Mouse (Mus musculus) stomach, embryonic 15.5 days (tissue): ENCODE measurements around the gene Sp100. TPM values are rescaled to one million over a fixed set of nuclear protein-coding genes. Genes with fewer than 3 reads are reported as not detected.
A peak's percentile ranks its signal among the peaks of the same experiment; 100 is the strongest.

Source experiments
- ATAC-seq: fragments of 200-750 bp; cut with Nextera tagmentation; 2 replicates; pipeline ENCODE4 v1.8.0; 2017; ENCODE audit warnings: low read depth, moderate number of reproducible peaks, moderate TSS enrichment; ENCODE audit not compliant: insufficient read depth, low FRiP score
- H3K27ac ChIP-seq: fragments of 300-500 bp; sonication (generic); 2 replicates; pipeline ENCODE4 v1.5.1; 2015; ENCODE audit warnings: mild to moderate bottlenecking, inconsistent platforms
- H3K27me3 ChIP-seq: fragments of 300-500 bp; sonication (generic); replicated peaks from 2 replicates; pipeline ENCODE4 v1.6.1; 2015; ENCODE audit warnings: inconsistent platforms
- H3K36me3 ChIP-seq: fragments of 300-500 bp; sonication (generic); 2 replicates; pipeline ENCODE4 v1.6.1; 2015; ENCODE audit warnings: inconsistent platforms
- H3K4me1 ChIP-seq: fragments of 300-500 bp; sonication (generic); 2 replicates; pipeline ENCODE4 v1.6.1; 2015; ENCODE audit warnings: inconsistent platforms
- H3K4me2 ChIP-seq: fragments of 300-500 bp; sonication (generic); 2 replicates; pipeline ENCODE4 v1.6.1; 2015; ENCODE audit warnings: mild to moderate bottlenecking, inconsistent platforms
- H3K4me3 ChIP-seq: fragments of 300-500 bp; sonication (generic); replicated peaks from 2 replicates; pipeline ENCODE4 v1.5.1; 2015; ENCODE audit warnings: inconsistent platforms
- H3K9ac ChIP-seq: fragments of 300-500 bp; sonication (generic); 2 replicates; pipeline ENCODE4 v1.6.1; 2015; ENCODE audit warnings: inconsistent platforms
- H3K9me3 ChIP-seq: fragments of 300-500 bp; sonication (generic); 2 replicates; pipeline ENCODE4 v1.6.1; 2016; ENCODE audit warnings: inconsistent platforms
- WGBS: fragments of 180-500 bp; shearing (Covaris S2); methylation state at CpG from one replicate; pipeline ENCODE4 v1.1.7; 2015; 5-methylcytosine and 5-hydroxymethylcytosine counted together
- polyA plus RNA-seq: library from polyadenylated mRNA; unstranded; fragments of >200 nt; fragmentation: Nextera tagmentation; extraction: Ambion mirVana; gene quantifications from 2 replicates; pipeline ENCODE4 v1.2.1, GENCODE M21; 2015

The Sp100 gene
- polyA plus RNA-seq, 1 experiment from 2014 or later, result 3.9 TPM

DNA sequence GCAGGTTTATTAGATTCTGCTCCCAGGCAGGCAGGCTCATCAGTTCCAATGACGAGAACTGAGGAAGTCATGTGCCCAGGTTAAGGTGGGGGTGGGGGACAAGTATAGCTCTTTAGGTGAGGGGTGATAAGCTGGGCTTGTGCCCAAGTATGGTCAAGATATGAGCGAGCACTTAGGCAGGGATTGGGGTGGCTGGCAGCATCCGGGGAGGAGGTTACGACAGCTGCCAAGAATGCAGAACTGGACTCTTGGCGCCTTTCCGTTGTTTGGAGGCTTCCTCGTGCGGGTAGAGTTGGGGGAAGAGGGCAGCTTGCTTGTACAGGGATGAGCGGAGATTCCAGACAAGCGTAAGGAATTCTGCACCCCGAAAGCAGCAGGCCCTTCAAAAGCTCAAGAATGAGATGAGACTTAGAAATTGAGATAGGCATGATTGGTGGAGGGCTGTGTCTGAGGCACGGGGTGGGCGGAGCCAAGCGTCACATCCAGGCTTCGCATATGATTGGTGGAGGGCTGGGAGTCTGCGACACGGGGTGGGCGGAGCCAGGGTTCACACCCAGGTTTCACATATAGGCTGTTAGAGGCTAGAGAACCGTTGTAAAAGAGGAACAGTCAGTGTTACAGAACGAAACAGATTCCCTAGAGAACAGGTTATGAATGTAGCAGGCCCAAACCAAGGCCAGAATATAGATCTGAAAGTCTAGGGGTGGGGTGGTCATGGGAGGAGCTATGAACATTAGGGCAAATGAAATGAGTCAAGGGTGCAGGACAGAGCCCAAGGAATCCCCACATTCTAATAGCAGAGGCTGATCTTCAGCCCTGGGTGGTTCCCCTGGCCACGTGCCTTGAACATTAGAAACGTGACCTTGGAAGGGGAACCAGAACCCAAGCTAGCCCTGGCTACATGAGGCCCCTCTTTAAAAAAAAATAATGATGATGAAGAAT is 53.7 kb downstream of the Sp100 start:
- H3K36me3 ChIP-seq, result no peaks in the 10 kb centered on the region
- no peaks in the 10 kb centered on the region for H3K9me3 ChIP-seq
- no peaks in the 10 kb centered on the region for H3K27me3 ChIP-seq
- H3K4me3 ChIP-seq, result peak overlapping the region; percentile 37
- H3K9ac ChIP-seq, result no peak overlapping the region
- peak; percentile 94 for ATAC-seq
- H3K4me2 ChIP-seq, result peak overlapping the region; percentile 66
- H3K27ac ChIP-seq, result 0 out of 2 replicates have a peak overlapping the region, but pooled peaks have one; percentile 59
- 24% methylated on average over 22 of the region's 22 CpGs for WGBS
- H3K4me1 ChIP-seq, result no peaks in the 10 kb centered on the region

DNA sequence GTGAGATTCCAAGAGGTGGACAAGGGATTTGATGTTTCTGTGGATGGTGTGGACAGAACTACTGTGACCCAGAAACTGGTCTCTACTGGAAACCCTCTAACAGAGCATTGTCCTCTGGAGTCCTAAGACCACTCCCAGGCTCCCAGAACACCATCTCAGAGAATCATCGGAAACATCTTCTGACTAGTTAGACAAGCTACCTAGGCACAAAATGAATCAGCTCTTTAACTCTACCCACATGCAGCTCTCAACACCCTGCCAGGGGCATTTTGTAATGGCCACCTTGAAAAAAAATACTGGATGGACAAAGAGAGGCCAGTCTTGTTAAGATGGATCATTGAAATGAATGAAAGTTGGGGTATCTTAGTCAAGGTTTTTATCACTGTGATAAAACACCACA is 55.8 kb downstream of the Sp100 start:
- Histone ChIP-seq H3K4me2 (no peak overlapping the region), H3K27ac (no peak overlapping the region), H3K36me3 (no peaks in the 10 kb centered on the region), H3K9ac (no peak overlapping the region), H3K4me1 (no peaks in the 10 kb centered on the region), H3K27me3 (no peaks in the 10 kb centered on the region), H3K9me3 (no peaks in the 10 kb centered on the region), H3K4me3 (no peak overlapping the region)
- 95% methylated on average over 1 of the region's 1 CpGs for WGBS
- no peak for ATAC-seq

DNA sequence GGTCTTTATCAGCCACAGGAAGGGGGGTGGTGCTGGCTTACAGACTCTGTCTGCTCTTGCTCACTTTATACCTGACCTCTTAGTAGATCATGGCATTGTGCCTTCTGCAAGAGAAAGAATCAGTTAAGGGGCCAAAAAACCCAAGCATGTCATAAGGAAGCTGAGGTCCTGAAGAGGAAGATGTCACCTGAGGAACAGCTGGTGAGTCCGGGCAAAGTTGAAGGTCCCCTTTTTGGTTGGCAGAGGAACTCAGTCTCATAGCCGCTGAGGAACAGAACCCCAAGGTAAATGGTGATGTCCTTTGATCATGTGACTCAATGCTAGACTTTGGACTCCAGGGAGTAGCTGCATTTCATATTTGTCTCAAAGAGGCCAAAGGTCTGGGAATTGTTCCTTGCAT is 57.0 kb downstream of the Sp100 start:
- H3K27ac ChIP-seq, result no peak overlapping the region
- H3K4me2 ChIP-seq, result no peak overlapping the region
- H3K4me1 ChIP-seq, result no peaks in the 10 kb centered on the region
- no peaks in the 10 kb centered on the region for H3K9me3 ChIP-seq
- 82% methylated on average over 2 of the region's 2 CpGs for whole genome bisulfite sequencing
- H3K36me3 ChIP-seq, result no peaks in the 10 kb centered on the region
- H3K9ac ChIP-seq, result no peak overlapping the region
- ATAC-seq, result no peak
- no peak overlapping the region for H3K4me3 ChIP-seq
- no peaks in the 10 kb centered on the region for H3K27me3 ChIP-seq

DNA sequence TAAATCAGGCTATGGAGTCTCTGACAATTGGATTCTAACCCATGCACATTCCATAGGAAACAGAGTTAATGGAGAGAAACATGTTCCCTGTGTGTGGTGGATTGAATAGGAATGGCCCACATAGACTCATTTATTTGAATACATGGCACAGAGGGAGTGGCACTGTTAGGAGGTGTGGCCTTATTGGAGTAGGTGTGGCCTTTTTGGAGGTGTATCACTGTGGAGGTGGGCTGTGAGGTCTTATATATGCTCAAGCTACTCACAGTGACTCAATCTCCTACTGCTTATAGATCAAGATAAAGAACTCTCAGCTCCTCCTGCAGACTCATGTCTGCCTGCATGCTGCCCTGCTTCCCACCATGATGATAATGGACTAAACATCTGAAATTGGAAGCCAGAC is 64.7 kb downstream of the Sp100 start:
- Histone ChIP-seq H3K36me3 (no peaks in the 10 kb centered on the region), H3K4me3 (no peak overlapping the region), H3K4me1 (no peaks in the 10 kb centered on the region), H3K4me2 (no peak overlapping the region), H3K9ac (no peak overlapping the region), H3K9me3 (no peaks in the 10 kb centered on the region), H3K27me3 (no peaks in the 10 kb centered on the region), H3K27ac (no peak overlapping the region)
- ATAC-seq, result no peak

DNA sequence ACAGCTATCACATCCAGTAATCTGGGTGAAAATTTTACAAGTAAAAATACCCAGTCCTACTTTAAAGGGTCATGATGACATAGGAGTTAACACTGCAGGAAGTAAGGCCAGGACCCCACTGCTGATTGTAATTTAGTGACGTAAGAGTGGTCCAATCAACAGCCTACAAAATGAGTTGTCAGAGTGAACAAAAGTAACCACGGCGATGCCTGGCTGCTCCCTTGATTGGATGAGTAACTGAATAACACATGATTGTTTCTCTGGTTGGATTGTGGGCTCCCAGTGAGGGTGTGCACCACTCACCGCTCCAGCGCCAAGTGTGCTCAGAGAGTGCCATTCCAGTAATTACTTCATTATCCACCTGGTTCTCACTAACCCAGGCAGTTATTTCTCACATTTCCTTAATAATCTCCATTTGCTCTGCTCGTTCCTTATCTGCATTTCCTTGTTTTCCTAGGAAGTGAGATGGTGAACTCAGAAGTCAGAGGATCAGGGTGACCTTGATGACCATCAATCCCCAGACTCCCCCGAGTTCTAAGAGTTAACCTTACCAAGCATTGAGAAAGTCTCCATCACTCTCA is 66.7 kb downstream of the Sp100 start:
- H3K4me2 ChIP-seq, result no peak overlapping the region
- no peaks in the 10 kb centered on the region for H3K4me1 ChIP-seq
- H3K27ac ChIP-seq, result no peak overlapping the region
- no peak overlapping the region for H3K9ac ChIP-seq
- no peak for ATAC-seq
- no peaks in the 10 kb centered on the region for H3K27me3 ChIP-seq
- WGBS, result 78% methylated on average over 7 of the region's 7 CpGs
- H3K9me3 ChIP-seq, result no peaks in the 10 kb centered on the region
- no peaks in the 10 kb centered on the region for H3K36me3 ChIP-seq
- no peak overlapping the region for H3K4me3 ChIP-seq

DNA sequence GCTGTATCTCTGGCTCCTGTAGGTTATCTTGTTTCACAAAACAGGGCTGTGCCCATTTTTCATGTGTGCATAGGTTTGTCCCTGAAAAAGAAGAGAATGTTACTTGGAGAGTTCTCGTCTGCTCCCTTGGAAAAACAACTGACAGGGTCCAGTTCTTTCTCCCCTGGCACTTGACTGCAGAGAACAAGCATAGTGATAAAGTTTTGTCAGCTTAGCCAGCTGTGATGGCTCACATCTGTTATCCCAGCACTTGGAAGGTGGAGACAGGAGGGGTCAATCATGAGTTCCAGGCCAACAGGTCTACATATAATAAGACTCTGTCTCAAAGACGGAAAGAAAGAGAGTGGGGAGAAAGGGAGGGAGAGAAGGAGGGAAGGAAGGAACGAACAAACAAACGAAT is 69.3 kb downstream of the Sp100 start:
- no peaks in the 10 kb centered on the region for H3K27me3 ChIP-seq
- no peaks in the 10 kb centered on the region for H3K4me1 ChIP-seq
- WGBS, result 52% methylated on average over 4 of the region's 4 CpGs
- no peak overlapping the region for H3K27ac ChIP-seq
- H3K4me2 ChIP-seq, result no peak overlapping the region
- no peak overlapping the region for H3K9ac ChIP-seq
- no peaks in the 10 kb centered on the region for H3K36me3 ChIP-seq
- no peak overlapping the region for H3K4me3 ChIP-seq
- no peak for ATAC-seq
- H3K9me3 ChIP-seq, result no peaks in the 10 kb centered on the region

DNA sequence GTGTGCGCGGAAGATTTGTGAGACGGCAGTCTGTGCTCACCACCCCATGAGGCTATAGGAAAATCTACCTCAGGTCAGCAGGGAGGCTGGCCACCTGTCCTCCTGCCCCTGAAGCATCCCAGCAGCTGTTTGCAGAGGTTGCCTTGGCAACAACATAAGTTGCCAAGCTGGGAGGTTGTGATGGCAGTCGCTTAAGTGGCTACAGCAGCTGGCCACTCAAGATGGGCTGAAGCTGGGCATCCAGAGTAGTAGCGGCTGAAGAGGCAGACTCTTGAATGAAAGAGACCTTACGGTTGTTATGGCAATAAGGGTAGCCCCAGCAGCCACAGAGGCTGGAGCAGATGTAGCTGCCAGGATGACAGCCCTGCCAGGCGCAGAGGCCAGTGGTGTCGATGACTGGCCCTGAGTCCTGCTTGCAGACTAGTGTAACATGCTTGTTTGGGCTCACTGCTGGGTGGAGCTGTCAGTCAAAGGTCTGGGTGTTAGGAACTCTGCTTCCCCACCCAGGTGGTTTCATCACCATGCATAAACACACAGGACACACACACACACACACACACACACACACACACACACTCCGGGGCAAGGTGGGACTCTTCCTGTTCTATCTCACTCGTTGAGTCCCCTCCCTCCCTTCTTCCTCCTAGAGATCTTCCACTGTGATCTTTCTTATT is 70.6 kb downstream of the Sp100 start:
- H3K4me2 ChIP-seq, result no peak overlapping the region
- no peak overlapping the region for H3K27ac ChIP-seq
- no peaks in the 10 kb centered on the region for H3K36me3 ChIP-seq
- H3K9me3 ChIP-seq, result no peaks in the 10 kb centered on the region
- H3K4me3 ChIP-seq, result no peak overlapping the region
- no peaks in the 10 kb centered on the region for H3K4me1 ChIP-seq
- H3K27me3 ChIP-seq, result no peaks in the 10 kb centered on the region
- peak; percentile 43; the same call in 1 of the 2 replicates for ATAC-seq
- no peak overlapping the region for H3K9ac ChIP-seq
- WGBS, result 63% methylated on average over 10 of the region's 10 CpGs

DNA sequence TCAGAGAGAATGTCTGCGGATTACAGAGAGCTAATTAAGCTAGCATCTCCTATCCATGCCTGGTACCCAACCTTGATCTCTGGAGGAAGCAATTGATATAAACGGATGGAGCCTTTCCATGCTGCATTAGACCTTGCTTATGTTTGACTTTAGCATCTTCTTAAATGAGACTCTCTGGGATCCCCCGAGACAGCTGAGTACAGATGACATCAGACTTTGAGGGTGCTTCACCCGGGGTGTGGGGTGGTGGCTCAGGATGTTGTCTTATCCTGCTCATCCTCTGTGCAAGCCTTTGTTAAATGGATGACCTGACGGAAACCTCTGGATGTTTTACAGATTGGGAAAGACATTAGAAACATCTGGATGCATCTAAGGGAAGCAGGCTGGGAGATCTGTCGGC is 80.7 kb downstream of the Sp100 start:
- WGBS, result 74% methylated on average over 6 of the region's 6 CpGs
- Histone ChIP-seq H3K27me3 (no peaks in the 10 kb centered on the region), H3K36me3 (no peaks in the 10 kb centered on the region), H3K9ac (no peak overlapping the region), H3K9me3 (no peaks in the 10 kb centered on the region), H3K27ac (no peak overlapping the region), H3K4me2 (no peak overlapping the region), H3K4me1 (no peaks in the 10 kb centered on the region), H3K4me3 (no peak overlapping the region)
- ATAC-seq, result no peak

DNA sequence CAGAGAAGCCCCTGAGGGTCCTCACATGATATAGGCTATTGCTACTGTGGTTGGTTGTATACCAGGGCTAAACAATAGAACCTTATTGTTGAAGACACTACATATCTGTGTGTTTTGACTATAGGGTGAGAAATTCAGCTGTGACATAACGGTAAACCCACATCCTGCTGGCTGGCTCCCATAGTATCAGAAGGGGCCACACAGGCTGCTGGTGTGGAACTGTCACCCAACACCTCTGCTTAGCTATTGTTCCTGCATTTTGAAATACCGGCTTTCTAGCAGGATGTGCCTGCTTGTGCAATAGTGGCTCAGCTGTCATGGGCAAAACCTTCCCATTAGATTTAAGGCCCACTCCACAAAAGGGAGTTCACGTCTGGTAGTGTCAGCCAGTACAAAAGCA is 82.8 kb downstream of the Sp100 start:
- H3K27ac ChIP-seq, result no peak overlapping the region
- no peaks in the 10 kb centered on the region for H3K9me3 ChIP-seq
- H3K9ac ChIP-seq, result no peak overlapping the region
- H3K4me1 ChIP-seq, result no peaks in the 10 kb centered on the region
- no peak overlapping the region for H3K4me2 ChIP-seq
- no peak for ATAC-seq
- WGBS, result 77% methylated on average over 3 of the region's 3 CpGs
- no peaks in the 10 kb centered on the region for H3K27me3 ChIP-seq
- no peaks in the 10 kb centered on the region for H3K36me3 ChIP-seq
- H3K4me3 ChIP-seq, result no peak overlapping the region

DNA sequence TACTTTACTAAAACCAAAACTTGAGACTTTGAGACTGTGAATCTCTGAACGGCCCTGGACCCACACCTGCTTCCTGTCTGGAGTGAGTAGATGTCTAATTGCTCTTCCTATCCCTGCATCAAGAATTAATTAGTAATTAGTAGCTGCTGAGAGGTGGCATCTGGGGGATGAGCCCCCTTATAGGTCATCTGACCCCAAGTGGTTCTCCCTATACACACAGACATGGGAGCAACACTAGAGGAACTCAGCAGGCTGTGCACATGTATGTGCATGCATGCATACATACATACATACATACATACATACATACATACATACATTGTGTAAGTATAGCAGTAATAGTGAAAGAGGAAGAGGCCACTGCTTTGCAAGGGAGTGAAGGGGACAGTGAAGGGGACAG is 84.7 kb downstream of the Sp100 start:
- H3K4me2 ChIP-seq, result no peak overlapping the region
- H3K4me1 ChIP-seq, result no peaks in the 10 kb centered on the region
- no peaks in the 10 kb centered on the region for H3K36me3 ChIP-seq
- H3K9ac ChIP-seq, result no peak overlapping the region
- H3K4me3 ChIP-seq, result no peak overlapping the region
- 58% methylated on average over 1 of the region's 1 CpGs for WGBS
- ATAC-seq, result no peak
- H3K27me3 ChIP-seq, result no peaks in the 10 kb centered on the region
- no peak overlapping the region for H3K27ac ChIP-seq
- no peaks in the 10 kb centered on the region for H3K9me3 ChIP-seq

DNA sequence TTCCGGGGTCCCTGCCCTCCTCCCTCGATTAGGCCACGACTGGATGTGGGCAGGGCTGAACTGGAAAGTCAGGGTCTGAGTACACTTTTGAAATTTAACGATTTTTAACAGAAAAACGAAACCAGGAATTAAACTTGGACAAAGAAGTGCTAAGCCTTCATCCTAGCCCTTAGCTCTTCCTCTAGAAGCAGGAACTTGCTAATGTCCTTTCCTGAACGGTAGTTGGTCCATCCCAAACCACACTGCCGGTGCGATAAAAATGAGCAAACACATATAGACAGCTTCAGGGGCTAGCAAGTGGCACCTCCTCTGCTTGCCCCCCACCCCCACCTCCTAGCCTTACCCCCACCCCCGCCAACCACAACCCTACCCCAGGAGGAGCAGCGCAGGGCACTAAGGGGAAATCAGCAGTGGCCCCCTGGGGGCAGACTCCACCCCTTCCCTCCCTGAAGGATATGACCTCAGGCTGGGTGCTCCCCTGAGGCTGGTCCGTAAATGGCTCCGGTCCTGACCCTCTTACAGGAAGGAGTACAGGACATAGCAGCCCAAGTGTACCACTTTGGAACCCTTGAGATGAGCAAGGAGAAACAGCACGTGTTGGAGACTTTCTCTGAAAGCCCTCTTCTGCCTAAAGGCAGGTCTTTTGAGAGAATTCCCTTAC is 85.8 kb downstream of the Sp100 start:
- H3K4me1 ChIP-seq, result no peaks in the 10 kb centered on the region
- no peaks in the 10 kb centered on the region for H3K36me3 ChIP-seq
- ATAC-seq, result peak; percentile 53; the same call in 1 of the 2 replicates
- H3K27me3 ChIP-seq, result no peaks in the 10 kb centered on the region
- 60% methylated on average over 13 of the region's 13 CpGs for WGBS
- peak overlapping the region; percentile 49; the same call in 1 of the 2 replicates for H3K4me2 ChIP-seq
- no peak overlapping the region for H3K9ac ChIP-seq
- no peak overlapping the region for H3K27ac ChIP-seq
- no peaks in the 10 kb centered on the region for H3K9me3 ChIP-seq
- peak overlapping the region; percentile 28 for H3K4me3 ChIP-seq
